Mouse (Mus musculus): ENCODE data around the gene Itgae.

The Itgae gene

GRCm38 (mm10) chr11:73148209-73148608, 57.8 kb downstream of the Itgae start:
- no peak for DNase-seq (ENCODE audit: low spot score)

- no peak for DNase-seq (ENCODE audit: low spot score)
These were observed 64.7 kb downstream of the Itgae start for GRCm38 (mm10) chr11:73155071-73155470.

GRCm38 (mm10) chr11:73159957-73160810, 69.8 kb downstream of the Itgae start, which contains the start of gene P2rx5:
TSS of gene P2rx5 (plus strand) at chr11:73160421.
- DNase-seq (ENCODE audit: low spot score), result peak; percentile 18

- no peak for DNase-seq (ENCODE audit: low spot score)
These were observed 70.4 kb downstream of the Itgae start for GRCm38 (mm10) chr11:73160811-73161200.

GRCm38 (mm10) chr11:73161616-73162015, 71.2 kb downstream of the Itgae start:
- no peak for DNase-seq (ENCODE audit: low spot score)

GRCm38 (mm10) chr11:73162284-73162683, 71.9 kb downstream of the Itgae start:
- no peak for DNase-seq (ENCODE audit: low spot score)

- no peak for DNase-seq (ENCODE audit: low spot score)
These were observed 77.7 kb downstream of the Itgae start for GRCm38 (mm10) chr11:73168071-73168470.

- no peak for DNase-seq (ENCODE audit: low spot score)
These were observed 78.2 kb downstream of the Itgae start for GRCm38 (mm10) chr11:73168576-73168975.

GRCm38 (mm10) chr11:73169231-73169630, 78.8 kb downstream of the Itgae start:
- peak; percentile 36 for DNase-seq (ENCODE audit: low spot score)

GRCm38 (mm10) chr11:73172186-73172585, 81.8 kb downstream of the Itgae start:
- no peak for DNase-seq (ENCODE audit: low spot score)

- no peak for DNase-seq (ENCODE audit: low spot score)
These were observed 85.2 kb downstream of the Itgae start for GRCm38 (mm10) chr11:73175612-73176011.

- no peak for DNase-seq (ENCODE audit: low spot score)
These were observed 85.8 kb downstream of the Itgae start for GRCm38 (mm10) chr11:73176186-73176585.

GRCm38 (mm10) chr11:73176608-73177508, 86.5 kb downstream of the Itgae start, which contains the start of the genes Emc6 and Tax1bp3:
TSS of gene Emc6 (minus strand) at chr11:73177037.
TSS of gene Tax1bp3 (plus strand) at chr11:73177083.
- peak; percentile 95 for DNase-seq (ENCODE audit: low spot score)

- DNase-seq (ENCODE audit: low spot score), result peak; percentile 79
These were observed 87.1 kb downstream of the Itgae start for GRCm38 (mm10) chr11:73177509-73177875.

GRCm38 (mm10) chr11:73177895-73178294, 87.5 kb downstream of the Itgae start:
- DNase-seq (ENCODE audit: low spot score), result peak; percentile 23

- DNase-seq (ENCODE audit: low spot score), result no peak
These were observed 95.7 kb downstream of the Itgae start for GRCm38 (mm10) chr11:73185872-73186615.

- DNase-seq (ENCODE audit: low spot score), result no peak
These were observed 96.8 kb downstream of the Itgae start for GRCm38 (mm10) chr11:73187231-73187630.

GRCm38 (mm10) chr11:73193047-73193446, 102.7 kb downstream of the Itgae start:
- no peak for DNase-seq (ENCODE audit: low spot score)

- no peak for DNase-seq (ENCODE audit: low spot score)
These were observed 104.1 kb downstream of the Itgae start for GRCm38 (mm10) chr11:73194444-73194843.
